Mouse (Mus musculus): ENCODE results near the gene Prrt1.

- TF ChIP-seq CTCF (IDR thresholded peaks at IDR 0.05; ENCODE audit: low read depth, low read length) (no peak), EP300 (IDR thresholded peaks at IDR 0.05; ENCODE audit: insufficient read depth, low read depth, low read length) (no peak), POLR2A (IDR thresholded peaks at IDR 0.05; ENCODE audit: insufficient read depth, low read length) (no peak)
These were observed 8.3 kb upstream of the Prrt1 start for GRCm38 (mm10) chr17:34621006-34621405.

Measured in ES-Bruce4 (cell line).